Mouse (Mus musculus) c-Kit-positive CD71-positive TER-119-positive erythroid progenitor cells, embryonic 14.5 days (primary cell): ENCODE data around the gene Olfr548-ps1.

Source experiments
- DNase-seq: peaks from one replicate; pipeline ENCODE4 v3.0.0-alpha.2; 2013; ENCODE audit warnings: low spot score

The Olfr548-ps1 gene

DNA sequence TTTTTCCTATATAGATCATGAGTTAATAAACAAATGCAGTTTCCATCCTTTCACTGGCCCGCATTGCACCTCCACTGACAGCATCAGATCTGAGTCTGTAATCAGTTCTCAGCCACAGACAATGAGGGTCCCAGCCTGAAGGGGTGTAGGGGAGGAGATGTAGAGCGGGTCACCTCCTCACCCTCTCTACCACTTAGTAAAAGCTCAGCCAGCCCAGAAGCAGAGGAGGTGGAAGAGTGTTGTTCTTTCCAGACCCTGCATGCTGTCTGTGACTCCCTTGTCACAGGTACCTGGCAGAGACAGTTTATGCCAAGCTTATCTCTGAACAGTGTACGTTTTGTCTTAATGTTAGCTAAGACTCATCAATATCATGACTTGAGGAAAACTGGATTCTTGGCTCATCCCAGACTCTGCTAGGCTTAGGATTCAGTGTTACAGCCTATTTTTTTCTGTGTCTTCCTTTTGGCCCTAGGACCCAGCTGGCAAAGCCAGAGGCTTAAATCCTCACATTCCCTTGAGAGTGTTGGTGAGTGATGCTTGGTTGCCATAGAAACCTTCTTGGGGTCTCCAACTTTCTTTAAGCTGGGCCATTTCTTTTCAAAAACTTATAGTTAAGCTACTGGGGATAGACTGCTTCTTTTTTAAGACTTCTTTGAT, 32.6 kb downstream of the Olfr548-ps1 start:
- no peak for DNase-seq

DNA sequence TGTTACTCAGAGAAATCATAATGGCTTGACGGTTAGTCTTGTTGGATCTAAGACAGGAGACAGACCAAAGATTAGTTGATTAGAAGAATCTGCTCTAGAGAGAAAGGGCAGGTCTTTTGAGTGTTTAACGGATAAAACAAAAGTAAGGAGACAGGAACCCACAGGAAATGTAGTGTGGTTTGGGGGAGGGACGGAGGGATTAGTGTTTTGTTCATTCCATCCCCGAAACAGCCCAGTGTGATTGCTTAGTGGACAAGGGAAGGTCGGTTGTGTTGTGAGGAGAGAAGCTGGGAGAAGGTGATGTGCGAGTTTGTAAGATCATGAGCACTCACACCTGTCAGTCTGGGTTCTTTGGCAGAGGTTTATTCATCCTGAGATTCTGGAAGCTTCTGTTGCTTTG, 35.3 kb downstream of the Olfr548-ps1 start:
- DNase-seq: no peak

DNA sequence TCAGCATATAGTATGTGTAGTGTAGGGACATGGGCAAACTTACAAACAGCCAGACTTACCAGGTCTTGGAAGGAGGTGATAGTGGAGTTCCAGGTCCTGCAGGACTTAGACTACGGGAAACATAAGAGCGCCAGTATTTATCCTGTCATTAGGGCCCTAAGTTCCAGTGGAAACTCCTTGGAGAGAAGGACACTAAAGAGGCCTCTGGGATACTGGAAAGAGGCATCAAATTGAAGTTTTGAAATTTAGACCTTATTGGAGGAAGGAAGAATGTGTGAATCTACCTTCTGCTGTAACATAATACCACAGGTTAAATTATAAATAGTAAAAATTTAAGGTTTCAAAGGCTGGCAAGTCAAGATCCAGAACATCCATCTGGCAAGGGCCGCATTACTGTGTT, 51.1 kb downstream of the Olfr548-ps1 start, which contains the start of gene Olfr551:
Gene Olfr551, minus strand, starts transcription at position 101 of the 400 bp plus-strand sequence.
- no peak for DNase-seq
